In the genomic region with DNA sequence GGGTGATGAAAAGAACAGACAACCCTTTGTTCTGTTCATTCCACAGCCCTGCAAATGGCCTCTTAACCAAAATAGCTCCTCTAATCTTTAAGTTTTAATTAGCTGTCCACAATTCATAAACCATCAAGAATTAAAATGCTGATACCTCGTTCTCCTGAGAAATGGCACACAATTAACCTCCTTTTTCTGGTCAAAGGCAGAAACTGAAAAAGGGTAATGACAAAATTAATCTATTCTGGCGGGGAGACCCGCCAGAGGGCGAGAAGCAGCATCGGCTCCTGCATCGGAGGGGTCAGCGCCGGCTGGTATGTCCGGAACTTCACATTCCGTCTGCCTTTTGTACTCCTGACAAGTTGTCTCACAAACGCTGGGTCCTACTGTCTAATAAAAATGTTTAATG, we compare ENCODE assay signal across 12 mouse cellular contexts. TPM values are rescaled to one million over a fixed set of nuclear protein-coding genes. Genes with fewer than 3 reads are reported as not detected.
DNase-seq lines count a peak whose midpoint lies in the region; ATAC-seq lines count a peak whose summit lies in the region.
"Had no signal": no experiment of that assay in that cellular context is flagged by ENCODE, and none has a peak within 500 bp of the region (broad histone marks: within the 10 kb centered on the region; RNA-seq: fewer than 3 reads in every experiment).

No protein-coding gene starts in this region.

- no peaks in the 10 kb centered on the region for H3K36me3 ChIP-seq in forebrain, embryonic 12.5 days (replicated peaks)
- H3K36me3 ChIP-seq in forebrain, embryonic 10.5 days (replicated peaks), result no peaks in the 10 kb centered on the region
- H3K36me3 ChIP-seq in hindbrain, embryonic 13.5 days, result no peaks in the 10 kb centered on the region
- H3K36me3 ChIP-seq in hindbrain, embryonic 10.5 days, result no peaks in the 10 kb centered on the region
- no peaks in the 10 kb centered on the region for H3K36me3 ChIP-seq in hindbrain, embryonic 16.5 days (ENCODE audit: control insufficient read depth, insufficient read depth, low read length)
- H3K36me3 ChIP-seq: embryonic facial prominence, embryonic 13.5 days; limb, embryonic 15.5 days had no signal

- ATAC-seq in forebrain, embryonic 12.5 days (ENCODE audit: low FRiP score), result no peak
- ATAC-seq in hindbrain, embryonic 13.5 days (ENCODE audit: low FRiP score), result no peak
- no peak; the same call in 1 of the 2 replicates for ATAC-seq in hindbrain, embryonic 16.5 days

- no peaks in the 10 kb centered on the region for H3K9me3 ChIP-seq in forebrain, embryonic 12.5 days
- no peaks in the 10 kb centered on the region for H3K9me3 ChIP-seq in forebrain, embryonic 10.5 days
- H3K9me3 ChIP-seq in hindbrain, embryonic 13.5 days, result no peaks in the 10 kb centered on the region
- H3K9me3 ChIP-seq in hindbrain, embryonic 10.5 days, result no peaks in the 10 kb centered on the region
- H3K9me3 ChIP-seq in hindbrain, embryonic 16.5 days (ENCODE audit: control insufficient read depth, low read length), result no peaks in the 10 kb centered on the region
- H3K9me3 ChIP-seq: embryonic facial prominence, embryonic 13.5 days; limb, embryonic 15.5 days had no signal

- peaks cover 11% of the 10 kb centered on the region for H3K4me1 ChIP-seq in forebrain, embryonic 12.5 days
- peaks cover 16% of the 10 kb centered on the region for H3K4me1 ChIP-seq in forebrain, embryonic 10.5 days
- H3K4me1 ChIP-seq in hindbrain, embryonic 13.5 days (replicated peaks), result peaks cover 9% of the 10 kb centered on the region
- H3K4me1 ChIP-seq in hindbrain, embryonic 10.5 days (replicated peaks), result peaks cover under 1% of the 10 kb centered on the region; the same call in 1 of the 2 replicates
- H3K4me1 ChIP-seq in hindbrain, embryonic 16.5 days (ENCODE audit: control insufficient read depth, insufficient read depth, low read depth, low read length), result no peaks in the 10 kb centered on the region
- H3K4me1 ChIP-seq: embryonic facial prominence, embryonic 13.5 days; limb, embryonic 15.5 days had no signal

- H3K27me3 ChIP-seq in forebrain, embryonic 12.5 days, result peaks cover 31% of the 10 kb centered on the region; the same call in 1 of the 2 replicates
- peaks cover 81% of the 10 kb centered on the region for H3K27me3 ChIP-seq in forebrain, embryonic 10.5 days (ENCODE audit: poor library complexity, severe bottlenecking)
- H3K27me3 ChIP-seq in hindbrain, embryonic 13.5 days, result no peaks in the 10 kb centered on the region
- H3K27me3 ChIP-seq in hindbrain, embryonic 10.5 days (ENCODE audit: insufficient read depth, poor library complexity, severe bottlenecking), result 0 out of 2 replicates have a peak, but pooled peaks cover 5% of the 10 kb centered on the region
- no peaks in the 10 kb centered on the region for H3K27me3 ChIP-seq in hindbrain, embryonic 16.5 days (replicated peaks; ENCODE audit: control insufficient read depth, insufficient read depth, low read length)
- H3K27me3 ChIP-seq: embryonic facial prominence, embryonic 13.5 days; limb, embryonic 15.5 days had no signal

- 18% methylated on average over 11 of the region's 11 CpGs for WGBS in forebrain, embryonic 12.5 days
- WGBS in forebrain, embryonic 10.5 days, result 49% methylated on average over 11 of the region's 11 CpGs
- WGBS in hindbrain, embryonic 13.5 days, result 24% methylated on average over 11 of the region's 11 CpGs
- 58% methylated on average over 11 of the region's 11 CpGs for WGBS in hindbrain, embryonic 10.5 days
- 17% methylated on average over 11 of the region's 11 CpGs for WGBS in hindbrain, embryonic 16.5 days

- H3K4me3 ChIP-seq in forebrain, embryonic 12.5 days (replicated peaks), result no peak overlapping the region
- H3K4me3 ChIP-seq in forebrain, embryonic 10.5 days, result no peak overlapping the region
- no peak overlapping the region for H3K4me3 ChIP-seq in hindbrain, embryonic 13.5 days
- H3K4me3 ChIP-seq in hindbrain, embryonic 10.5 days, result no peak overlapping the region
- no peak overlapping the region for H3K4me3 ChIP-seq in hindbrain, embryonic 16.5 days (ENCODE audit: low read length)
- H3K4me3 ChIP-seq: embryonic facial prominence, embryonic 13.5 days; limb, embryonic 15.5 days had no signal

- no peak for DNase-seq in forebrain, embryonic 10.5 days (ENCODE audit: extremely low spot score, low spot score)
- DNase-seq in hindbrain, embryonic 10.5 days (ENCODE audit: low spot score), result no peak
- DNase-seq in Muller cell, postnatal 12 days (ENCODE audit: inconsistent ontology term), result peak; percentile 89
- DNase-seq in spleen, postnatal 10 days (ENCODE audit: low spot score in 2 of 2), result no peak
- DNase-seq in testis, postnatal 14 days (ENCODE audit: low spot score), result no peak
- DNase-seq: cerebellum, adult 18-20 months; thymus, adult 2 months had no signal

- peak overlapping the region; percentile 24; the same call in 1 of the 2 replicates for H3K4me2 ChIP-seq in forebrain, embryonic 12.5 days
- peak overlapping the region; percentile 22 for H3K4me2 ChIP-seq in hindbrain, embryonic 13.5 days
- peak overlapping the region; percentile 19; the same call in 1 of the 2 replicates for H3K4me2 ChIP-seq in hindbrain, embryonic 16.5 days (ENCODE audit: low read length)
- H3K4me2 ChIP-seq: embryonic facial prominence, embryonic 13.5 days; limb, embryonic 15.5 days had no signal

- H3K9ac ChIP-seq in forebrain, embryonic 12.5 days, result no peak overlapping the region
- H3K9ac ChIP-seq in hindbrain, embryonic 13.5 days, result no peak overlapping the region
- no peak overlapping the region for H3K9ac ChIP-seq in hindbrain, embryonic 16.5 days (ENCODE audit: low read depth, low read length)
- H3K9ac ChIP-seq: embryonic facial prominence, embryonic 13.5 days; limb, embryonic 15.5 days had no signal

- H3K27ac ChIP-seq in forebrain, embryonic 12.5 days, result no peak overlapping the region
- no peak overlapping the region for H3K27ac ChIP-seq in forebrain, embryonic 10.5 days
- H3K27ac ChIP-seq in hindbrain, embryonic 13.5 days, result no peak overlapping the region
- H3K27ac ChIP-seq in hindbrain, embryonic 10.5 days, result no peak overlapping the region
- H3K27ac ChIP-seq in hindbrain, embryonic 16.5 days (ENCODE audit: low read depth, low read length), result no peak overlapping the region
- H3K27ac ChIP-seq: embryonic facial prominence, embryonic 13.5 days; limb, embryonic 15.5 days had no signal

RNA-seq across cellular contexts. Expression of gene Dct, which starts 28.6 kb away (rescaled TPM):
- polyA plus RNA-seq in forebrain, embryonic 12.5 days (2016; fragmentation: Nextera tagmentation; extraction: Ambion mirVana), result 12.1 and 13.1 TPM in 2 replicates
- polyA plus RNA-seq in forebrain, embryonic 10.5 days (2016; fragmentation: Nextera tagmentation; extraction: Ambion mirVana), result 7.4 and 10.6 TPM in 2 replicates
- polyA plus RNA-seq in hindbrain, embryonic 13.5 days (2015; fragmentation: Nextera tagmentation; extraction: Ambion mirVana), result 0.89 and 1.1 TPM in 2 replicates
- polyA plus RNA-seq in hindbrain, embryonic 10.5 days (2016; fragmentation: Nextera tagmentation; extraction: Ambion mirVana), result 3.2 and 3.5 TPM in 2 replicates
- polyA plus RNA-seq in hindbrain, embryonic 16.5 days (2015; fragmentation: Nextera tagmentation; extraction: Ambion mirVana), result 0.57 and 0.70 TPM in 2 replicates

RNA-seq across cellular contexts. Expression of gene Tgds, which starts 51.9 kb away (rescaled TPM):
- polyA plus RNA-seq in forebrain, embryonic 12.5 days (2016; fragmentation: Nextera tagmentation; extraction: Ambion mirVana), result 24.7 and 26.9 TPM in 2 replicates
- 28.4 and 30.6 TPM in 2 replicates for polyA plus RNA-seq in forebrain, embryonic 10.5 days (2016; fragmentation: Nextera tagmentation; extraction: Ambion mirVana)
- 19.6 and 21.3 TPM in 2 replicates for polyA plus RNA-seq in hindbrain, embryonic 13.5 days (2015; fragmentation: Nextera tagmentation; extraction: Ambion mirVana)
- polyA plus RNA-seq in hindbrain, embryonic 10.5 days (2016; fragmentation: Nextera tagmentation; extraction: Ambion mirVana), result 29.4 and 32.3 TPM in 2 replicates
- 15.3 and 16.1 TPM in 2 replicates for polyA plus RNA-seq in hindbrain, embryonic 16.5 days (2015; fragmentation: Nextera tagmentation; extraction: Ambion mirVana)

RNA-seq across cellular contexts. Expression of gene Gpr180, which starts 56.4 kb away (rescaled TPM):
- polyA plus RNA-seq in forebrain, embryonic 12.5 days (2016; fragmentation: Nextera tagmentation; extraction: Ambion mirVana), result 29.9 and 31.9 TPM in 2 replicates
- polyA plus RNA-seq in forebrain, embryonic 10.5 days (2016; fragmentation: Nextera tagmentation; extraction: Ambion mirVana), result 36.8 and 37.7 TPM in 2 replicates
- polyA plus RNA-seq in hindbrain, embryonic 13.5 days (2015; fragmentation: Nextera tagmentation; extraction: Ambion mirVana), result 36.2 and 39.8 TPM in 2 replicates
- 37.2 and 39.8 TPM in 2 replicates for polyA plus RNA-seq in hindbrain, embryonic 10.5 days (2016; fragmentation: Nextera tagmentation; extraction: Ambion mirVana)
- 49.4 and 49.8 TPM in 2 replicates for polyA plus RNA-seq in hindbrain, embryonic 16.5 days (2015; fragmentation: Nextera tagmentation; extraction: Ambion mirVana)
